Mouse (Mus musculus): Measurements from ENCODE around the gene Retreg3. TPM values are rescaled to one million over a fixed set of nuclear protein-coding genes. Genes with fewer than 3 reads are reported as not detected.

Retreg3 gene
- polyA plus RNA-seq, 1 experiment from 2014 or later = 12.2 TPM

- no peaks in the 10 kb centered on the region for H3K27me3 ChIP-seq (replicated peaks; ENCODE audit: control insufficient read depth, insufficient read depth, low read length)
- no peak for ATAC-seq (replicated peaks; ENCODE audit: low FRiP score)
- H3K9me3 ChIP-seq (ENCODE audit: control insufficient read depth, low read length) = no peaks in the 10 kb centered on the region
- WGBS = 82% methylated on average over 5 of the region's 5 CpGs
- H3K4me3 ChIP-seq (ENCODE audit: low read depth, low read length) = no peak overlapping the region
- H3K9ac ChIP-seq (ENCODE audit: low read depth, low read length) = no peak overlapping the region
- peaks cover 18% of the 10 kb centered on the region for H3K36me3 ChIP-seq (ENCODE audit: control insufficient read depth, insufficient read depth, low read length)
- peaks cover 63% of the 10 kb centered on the region for H3K4me1 ChIP-seq (replicated peaks; ENCODE audit: control insufficient read depth, insufficient read depth, low read length)
- no peak for DNase-seq (ENCODE audit: low spot score)
- H3K4me2 ChIP-seq = no peak overlapping the region
- no peak overlapping the region for H3K27ac ChIP-seq (ENCODE audit: low read depth, low read length)
Observed at GRCm38 (mm10) chr11:101061049-101061448, 58.6 kb downstream of the Retreg3 start.

DNA sequence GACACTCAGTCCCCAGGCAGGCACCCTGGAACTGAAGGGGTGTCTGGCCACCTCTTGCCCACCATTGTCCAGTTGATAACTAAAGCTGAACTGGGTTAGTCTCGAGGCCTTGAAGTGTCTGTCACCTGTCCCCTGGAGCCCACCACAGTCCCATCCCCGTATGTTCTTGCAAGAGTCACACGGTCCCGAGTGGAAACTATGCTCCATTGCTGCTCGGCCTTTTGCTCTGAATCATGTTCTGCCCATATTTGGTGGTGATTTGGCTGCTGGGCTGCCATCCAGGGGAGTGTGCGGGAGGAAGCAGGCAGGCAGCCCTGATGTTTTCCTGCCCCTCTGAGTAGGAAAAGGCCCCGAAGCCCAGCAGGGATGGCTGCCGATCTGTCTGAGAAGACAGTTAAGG, 59.6 kb downstream of the Retreg3 start:
- H3K4me2 ChIP-seq = no peak overlapping the region
- H3K36me3 ChIP-seq (ENCODE audit: control insufficient read depth, insufficient read depth, low read length) = peaks cover 19% of the 10 kb centered on the region
- no peak overlapping the region for H3K4me3 ChIP-seq (ENCODE audit: low read depth, low read length)
- no peak overlapping the region for H3K9ac ChIP-seq (ENCODE audit: low read depth, low read length)
- WGBS = 66% methylated on average over 8 of the region's 8 CpGs
- peaks cover 61% of the 10 kb centered on the region for H3K4me1 ChIP-seq (replicated peaks; ENCODE audit: control insufficient read depth, insufficient read depth, low read length)
- H3K27ac ChIP-seq (ENCODE audit: low read depth, low read length) = peak overlapping the region; percentile 43; the same call in 1 of the 2 replicates
- no peaks in the 10 kb centered on the region for H3K9me3 ChIP-seq (ENCODE audit: control insufficient read depth, low read length)
- ATAC-seq (replicated peaks; ENCODE audit: low FRiP score) = no peak
- no peak for DNase-seq (ENCODE audit: low spot score)
- H3K27me3 ChIP-seq (replicated peaks; ENCODE audit: control insufficient read depth, insufficient read depth, low read length) = no peaks in the 10 kb centered on the region

- WGBS = 85% methylated on average over 10 of the region's 10 CpGs
- Histone ChIP-seq H3K27me3 (replicated peaks; ENCODE audit: control insufficient read depth, insufficient read depth, low read length) (no peaks in the 10 kb centered on the region), H3K9me3 (ENCODE audit: control insufficient read depth, low read length) (no peaks in the 10 kb centered on the region), H3K36me3 (ENCODE audit: control insufficient read depth, insufficient read depth, low read length) (peaks cover 19% of the 10 kb centered on the region), H3K4me3 (ENCODE audit: low read depth, low read length) (no peak overlapping the region), H3K9ac (ENCODE audit: low read depth, low read length) (no peak overlapping the region), H3K4me1 (replicated peaks; ENCODE audit: control insufficient read depth, insufficient read depth, low read length) (peaks cover 56% of the 10 kb centered on the region), H3K4me2 (no peak overlapping the region), H3K27ac (ENCODE audit: low read depth, low read length) (no peak overlapping the region; the same call in 1 of the 2 replicates)
- DNase-seq (ENCODE audit: low spot score) = no peak
- no peak for ATAC-seq (replicated peaks; ENCODE audit: low FRiP score)
Observed at GRCm38 (mm10) chr11:101059473-101059872, 60.2 kb downstream of the Retreg3 start.

- H3K4me2 ChIP-seq = no peak overlapping the region
- ATAC-seq (replicated peaks; ENCODE audit: low FRiP score) = no peak
- H3K4me3 ChIP-seq (ENCODE audit: low read depth, low read length) = no peak overlapping the region
- H3K27ac ChIP-seq (ENCODE audit: low read depth, low read length) = 0 out of 2 replicates have a peak overlapping the region, but pooled peaks have one; percentile 4
- H3K9me3 ChIP-seq (ENCODE audit: control insufficient read depth, low read length) = no peaks in the 10 kb centered on the region
- no peak for DNase-seq (ENCODE audit: low spot score)
- H3K9ac ChIP-seq (ENCODE audit: low read depth, low read length) = no peak overlapping the region
- H3K36me3 ChIP-seq (ENCODE audit: control insufficient read depth, insufficient read depth, low read length) = peaks cover 23% of the 10 kb centered on the region
- peaks cover 48% of the 10 kb centered on the region for H3K4me1 ChIP-seq (replicated peaks; ENCODE audit: control insufficient read depth, insufficient read depth, low read length)
- H3K27me3 ChIP-seq (replicated peaks; ENCODE audit: control insufficient read depth, insufficient read depth, low read length) = no peaks in the 10 kb centered on the region
- WGBS = 62% methylated on average over 5 of the region's 5 CpGs
Observed at GRCm38 (mm10) chr11:101058726-101059125, 61.0 kb downstream of the Retreg3 start.

GRCm38 (mm10) chr11:101057860-101058259, 61.8 kb downstream of the Retreg3 start:
- no peak overlapping the region for H3K9ac ChIP-seq (ENCODE audit: low read depth, low read length)
- H3K27me3 ChIP-seq (replicated peaks; ENCODE audit: control insufficient read depth, insufficient read depth, low read length) = no peaks in the 10 kb centered on the region
- H3K4me2 ChIP-seq = no peak overlapping the region
- DNase-seq (ENCODE audit: low spot score) = peak; percentile 74
- ATAC-seq (replicated peaks; ENCODE audit: low FRiP score) = no peak
- no peak overlapping the region for H3K4me3 ChIP-seq (ENCODE audit: low read depth, low read length)
- H3K4me1 ChIP-seq (replicated peaks; ENCODE audit: control insufficient read depth, insufficient read depth, low read length) = peaks cover 40% of the 10 kb centered on the region
- peaks cover 28% of the 10 kb centered on the region for H3K36me3 ChIP-seq (ENCODE audit: control insufficient read depth, insufficient read depth, low read length)
- WGBS = 31% methylated on average over 5 of the region's 5 CpGs
- 0 out of 2 replicates have a peak overlapping the region, but pooled peaks have one; percentile 46 for H3K27ac ChIP-seq (ENCODE audit: low read depth, low read length)
- no peaks in the 10 kb centered on the region for H3K9me3 ChIP-seq (ENCODE audit: control insufficient read depth, low read length)

- Histone ChIP-seq H3K4me1 (replicated peaks; ENCODE audit: control insufficient read depth, insufficient read depth, low read length) (peaks cover 34% of the 10 kb centered on the region), H3K36me3 (ENCODE audit: control insufficient read depth, insufficient read depth, low read length) (peaks cover 23% of the 10 kb centered on the region), H3K27ac (ENCODE audit: low read depth, low read length) (peak overlapping the region; percentile 46), H3K4me3 (ENCODE audit: low read depth, low read length) (no peak overlapping the region), H3K27me3 (replicated peaks; ENCODE audit: control insufficient read depth, insufficient read depth, low read length) (no peaks in the 10 kb centered on the region), H3K9me3 (ENCODE audit: control insufficient read depth, low read length) (no peaks in the 10 kb centered on the region), H3K9ac (ENCODE audit: low read depth, low read length) (no peak overlapping the region), H3K4me2 (no peak overlapping the region)
- 53% methylated on average over 8 of the region's 8 CpGs for WGBS
- ATAC-seq (replicated peaks; ENCODE audit: low FRiP score) = no peak
- DNase-seq (ENCODE audit: low spot score) = no peak
Observed at GRCm38 (mm10) chr11:101056885-101057284, 62.8 kb downstream of the Retreg3 start.

- Histone ChIP-seq H3K4me2 (no peak overlapping the region), H3K27me3 (replicated peaks; ENCODE audit: control insufficient read depth, insufficient read depth, low read length) (no peaks in the 10 kb centered on the region), H3K4me1 (replicated peaks; ENCODE audit: control insufficient read depth, insufficient read depth, low read length) (peaks cover 26% of the 10 kb centered on the region), H3K36me3 (ENCODE audit: control insufficient read depth, insufficient read depth, low read length) (peaks cover 26% of the 10 kb centered on the region), H3K9ac (ENCODE audit: low read depth, low read length) (no peak overlapping the region), H3K9me3 (ENCODE audit: control insufficient read depth, low read length) (no peaks in the 10 kb centered on the region), H3K27ac (ENCODE audit: low read depth, low read length) (no peak overlapping the region), H3K4me3 (ENCODE audit: low read depth, low read length) (no peak overlapping the region)
- DNase-seq (ENCODE audit: low spot score) (no peak), ATAC-seq (replicated peaks; ENCODE audit: low FRiP score) (no peak)
- WGBS = 73% methylated on average over 14 of the region's 14 CpGs
Observed at GRCm38 (mm10) chr11:101055418-101055817, 64.3 kb downstream of the Retreg3 start.

DNA sequence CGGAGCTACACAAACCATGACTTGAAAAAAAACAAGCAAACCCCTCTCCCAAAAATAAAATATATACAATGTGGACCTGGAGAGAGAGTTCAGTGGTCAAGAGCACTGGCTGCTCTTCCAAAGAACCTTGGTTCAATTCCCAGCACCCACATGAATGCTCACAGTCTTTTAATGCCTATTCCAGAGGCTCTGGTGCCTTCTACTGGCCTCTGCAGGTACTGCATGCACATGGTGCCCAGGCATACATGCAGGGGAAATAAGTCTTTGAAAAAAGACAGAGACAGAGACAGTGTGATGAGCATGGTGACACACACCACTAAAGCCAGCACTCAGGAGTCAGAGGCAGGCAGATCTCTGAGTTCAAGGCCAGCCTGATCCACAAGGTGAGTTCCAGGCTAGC, 65.7 kb downstream of the Retreg3 start:
- H3K27me3 ChIP-seq (replicated peaks; ENCODE audit: control insufficient read depth, insufficient read depth, low read length) = no peaks in the 10 kb centered on the region
- H3K9ac ChIP-seq (ENCODE audit: low read depth, low read length) = no peak overlapping the region
- H3K4me1 ChIP-seq (replicated peaks; ENCODE audit: control insufficient read depth, insufficient read depth, low read length) = peaks cover 22% of the 10 kb centered on the region
- no peak overlapping the region for H3K4me3 ChIP-seq (ENCODE audit: low read depth, low read length)
- no peak for DNase-seq (ENCODE audit: low spot score)
- no peak overlapping the region for H3K27ac ChIP-seq (ENCODE audit: low read depth, low read length)
- H3K4me2 ChIP-seq = no peak overlapping the region
- H3K9me3 ChIP-seq (ENCODE audit: control insufficient read depth, low read length) = no peaks in the 10 kb centered on the region
- peaks cover 33% of the 10 kb centered on the region for H3K36me3 ChIP-seq (ENCODE audit: control insufficient read depth, insufficient read depth, low read length)
- 97% methylated on average over 1 of the region's 1 CpGs for WGBS
- no peak for ATAC-seq (replicated peaks; ENCODE audit: low FRiP score)

- no peaks in the 10 kb centered on the region for H3K9me3 ChIP-seq (ENCODE audit: control insufficient read depth, low read length)
- no peak overlapping the region for H3K4me3 ChIP-seq (ENCODE audit: low read depth, low read length)
- H3K4me1 ChIP-seq (replicated peaks; ENCODE audit: control insufficient read depth, insufficient read depth, low read length) = peaks cover 14% of the 10 kb centered on the region
- no peak for DNase-seq (ENCODE audit: low spot score)
- no peak overlapping the region for H3K9ac ChIP-seq (ENCODE audit: low read depth, low read length)
- no peak for ATAC-seq (replicated peaks; ENCODE audit: low FRiP score)
- no peak overlapping the region for H3K27ac ChIP-seq (ENCODE audit: low read depth, low read length)
- H3K36me3 ChIP-seq (ENCODE audit: control insufficient read depth, insufficient read depth, low read length) = peaks cover 37% of the 10 kb centered on the region
- 88% methylated on average over 10 of the region's 10 CpGs for WGBS
- H3K4me2 ChIP-seq = no peak overlapping the region
- H3K27me3 ChIP-seq (replicated peaks; ENCODE audit: control insufficient read depth, insufficient read depth, low read length) = no peaks in the 10 kb centered on the region
Observed at GRCm38 (mm10) chr11:101052751-101053473, 66.8 kb downstream of the Retreg3 start.

All from liver, embryonic 11.5 days (tissue).